Mouse (Mus musculus): ENCODE results near the gene Scfd2.

- no peak for TF ChIP-seq POLR2A (IDR thresholded peaks at IDR 0.05; ENCODE audit: control insufficient read depth, low read depth, low read length)
- TF ChIP-seq CTCF (IDR thresholded peaks at IDR 0.05; ENCODE audit: control insufficient read depth, insufficient read depth, insufficient replicate concordance, low read depth, low read length) = no peak
Observed at GRCm38 (mm10) chr5:74527025-74527424, 4.5 kb downstream of the Scfd2 start.

Data from testis, adult 2 months (tissue).